Mouse (Mus musculus) liver, embryonic 18 days (tissue): ENCODE data around the gene Xylt2. TPM values are rescaled to one million over a fixed set of nuclear protein-coding genes. Genes with fewer than 3 reads are reported as not detected.

Source experiments
- polyA plus RNA-seq: library from polyadenylated mRNA; depleted of rRNA; stranded (reverse); fragments of >200 nt; gene quantifications from 2 replicates; pipeline ENCODE4 v1.2.3, GENCODE M21; 2012; rRNA removed

Gene Xylt2
- polyA plus RNA-seq, result 3.7 and 4.1 TPM in 2 replicates

GRCm38 (mm10) chr11:94676754-94677606 lies at the start of gene Xylt2:
Gene Xylt2 (minus strand): TSS chr11:94677515.

DNA sequence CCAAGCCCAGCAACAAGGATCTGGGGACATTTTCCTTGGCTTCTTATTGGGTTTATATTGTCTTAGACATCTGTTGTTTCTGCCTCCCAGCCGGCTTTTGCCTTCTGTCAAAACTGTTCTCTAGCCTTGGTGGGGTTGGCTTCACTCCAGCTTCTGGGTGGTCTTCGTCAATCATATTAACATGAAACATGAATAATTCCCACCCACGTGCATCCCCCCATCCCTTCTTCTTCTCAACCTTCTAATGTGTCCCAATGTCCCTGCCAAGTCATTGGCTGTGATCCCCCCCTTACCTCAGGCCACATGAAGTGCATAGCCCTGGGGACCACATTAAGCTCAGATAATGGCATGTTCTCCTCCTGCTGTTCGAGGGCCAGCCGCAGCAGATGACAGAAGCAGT lies 27.2 kb upstream of the Xylt2 start, which contains the start of gene Gm11541:
TSS of gene Gm11541 (minus strand) at position 28 of the 400 bp plus-strand sequence.

DNA sequence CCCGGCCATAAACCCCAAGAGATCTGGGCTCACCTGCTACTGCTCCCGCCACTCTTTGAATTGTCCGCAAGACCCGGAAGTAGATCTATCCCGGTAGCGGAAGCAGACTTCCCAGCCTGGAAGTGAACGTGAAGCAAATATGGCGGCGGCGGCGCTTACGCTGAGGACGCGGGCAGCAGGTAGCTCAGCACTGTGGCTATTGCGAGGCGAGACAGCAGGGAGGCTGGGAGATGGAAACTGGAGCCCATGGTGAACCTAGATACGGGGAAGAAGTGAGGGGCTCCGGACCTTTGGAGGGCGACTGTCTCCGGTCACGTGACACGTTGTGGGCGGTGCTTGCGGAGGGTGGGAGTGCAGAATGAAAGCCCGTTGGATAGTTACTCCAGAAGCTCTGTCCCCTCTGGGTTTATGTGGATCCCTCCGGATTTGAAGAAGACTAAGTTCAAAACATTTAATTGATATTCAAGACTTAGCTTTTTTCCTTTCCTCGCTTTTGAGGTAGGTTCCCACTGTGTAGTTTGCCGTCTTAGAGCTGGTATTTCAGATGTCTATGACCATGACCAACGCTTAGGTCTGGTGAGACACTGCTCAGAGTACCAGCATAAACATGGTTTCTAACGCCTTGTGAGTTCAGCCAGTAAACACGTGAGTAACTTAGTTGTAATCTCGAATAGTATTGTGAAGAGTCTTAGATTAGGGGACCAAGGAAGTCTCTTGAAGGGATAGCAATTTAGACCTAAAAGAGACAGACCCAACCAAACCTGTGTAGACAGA lies 23.5 kb downstream of the Xylt2 start, which contains the start of the genes Mrpl27 and Eme1:
TSS of gene Mrpl27 (plus strand) at position 105 of the 774 bp plus-strand sequence.
TSS of gene Eme1 (minus strand) at position 302 of the 774 bp plus-strand sequence.

DNA sequence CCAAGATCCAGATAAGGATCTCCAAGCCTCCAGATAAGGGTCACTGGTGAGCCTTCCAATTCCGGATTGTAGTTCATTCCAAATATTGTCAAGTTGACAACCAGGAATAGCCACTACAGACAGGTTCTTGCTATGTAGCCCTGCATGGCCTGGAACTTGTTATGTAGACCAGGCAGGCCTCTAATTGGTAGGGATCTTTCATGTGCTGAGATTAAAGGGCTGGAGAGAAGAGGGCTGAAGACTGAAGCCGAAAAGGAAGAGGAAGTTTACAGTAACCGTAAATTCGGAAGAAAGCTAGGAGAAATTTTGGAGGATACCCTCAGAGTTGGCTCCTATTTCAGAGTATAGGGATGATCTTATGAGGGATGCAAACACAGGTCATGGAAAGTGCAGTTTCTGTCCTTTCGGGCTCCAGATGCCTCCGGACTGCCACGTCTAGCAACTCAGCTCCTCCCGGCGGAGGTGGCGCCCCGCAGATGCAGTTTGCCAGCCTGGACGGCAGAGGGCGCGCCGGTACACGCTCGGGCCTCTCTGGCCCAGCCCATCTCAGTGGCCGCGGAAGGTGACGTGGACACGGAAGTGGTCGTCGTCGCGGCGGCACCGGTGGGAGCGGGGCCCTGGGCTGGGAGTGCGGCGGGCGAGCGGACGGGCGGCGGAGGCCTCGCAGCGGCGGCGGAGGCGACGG lies 48.0 kb downstream of the Xylt2 start, which contains the start of gene Lrrc59:
TSS of gene Lrrc59 (plus strand) at position 569 of the 685 bp plus-strand sequence.

Other genes starting within 250 kb of the Xylt2 start
- gene Cacna1g, start 203.3 kb downstream of the Xylt2 start, polyA plus RNA-seq, result 0.77 and 2.2 TPM in 2 replicates
- not detected in 2 replicates for gene Spata20, start 191.3 kb downstream of the Xylt2 start, polyA plus RNA-seq
- 0.07 and 0.10 TPM in 2 replicates for gene Epn3, start 177.5 kb downstream of the Xylt2 start, polyA plus RNA-seq
- 0.21 and 0.26 TPM in 2 replicates for gene Mycbpap, start 155.8 kb downstream of the Xylt2 start, polyA plus RNA-seq
- 1.5 and 2.1 TPM in 2 replicates for gene Rsad1, start 128.3 kb downstream of the Xylt2 start, polyA plus RNA-seq
- 0.01 and 0.02 TPM in 2 replicates for gene Chad, start 112.5 kb downstream of the Xylt2 start, polyA plus RNA-seq
- gene Acsf2, start 75.6 kb downstream of the Xylt2 start, polyA plus RNA-seq, result 8.3 and 8.5 TPM in 2 replicates
- 39.4 and 42.3 TPM in 2 replicates for gene Lrrc59, start 47.7 kb downstream of the Xylt2 start, polyA plus RNA-seq
- 56.6 and 60.5 TPM in 2 replicates for gene Mrpl27, start 23.7 kb downstream of the Xylt2 start, polyA plus RNA-seq
- gene Eme1, start 23.6 kb downstream of the Xylt2 start, polyA plus RNA-seq, result 6.0 and 6.5 TPM in 2 replicates
- gene Gm11541, start 27.0 kb upstream of the Xylt2 start, polyA plus RNA-seq, result not detected in 2 replicates
- not detected in 2 replicates for gene Cdc34b, start 64.3 kb upstream of the Xylt2 start, polyA plus RNA-seq
- not detected in 2 replicates for gene Tmem92, start 105.2 kb upstream of the Xylt2 start, polyA plus RNA-seq